Mouse (Mus musculus): ENCODE results near the gene Creb5.

Creb5 gene

GRCm38 (mm10) chr6:53713152-53713551, 426.1 kb downstream of the Creb5 start:
- DNase-seq: no peak

GRCm38 (mm10) chr6:53714908-53715321, 427.8 kb downstream of the Creb5 start:
- no peak for DNase-seq

- DNase-seq: no peak
These were observed 428.9 kb downstream of the Creb5 start for GRCm38 (mm10) chr6:53716013-53716412.

GRCm38 (mm10) chr6:53720009-53720408, 432.9 kb downstream of the Creb5 start:
- DNase-seq: no peak

GRCm38 (mm10) chr6:53721595-53721994, 434.5 kb downstream of the Creb5 start:
- DNase-seq: peak; percentile 66

- DNase-seq: no peak
These were observed 435.6 kb downstream of the Creb5 start for GRCm38 (mm10) chr6:53722694-53723093.

GRCm38 (mm10) chr6:53730487-53730886, 443.4 kb downstream of the Creb5 start:
- DNase-seq: no peak

- no peak for DNase-seq
These were observed 444.0 kb downstream of the Creb5 start for GRCm38 (mm10) chr6:53730996-53731485.

- no peak for DNase-seq
These were observed 446.5 kb downstream of the Creb5 start for GRCm38 (mm10) chr6:53733546-53733945.

GRCm38 (mm10) chr6:53733999-53734398, 446.9 kb downstream of the Creb5 start:
- no peak for DNase-seq

GRCm38 (mm10) chr6:53735696-53736095, 448.6 kb downstream of the Creb5 start:
- DNase-seq: no peak

- DNase-seq: no peak
These were observed 451.1 kb downstream of the Creb5 start for GRCm38 (mm10) chr6:53738206-53738605.

GRCm38 (mm10) chr6:53741222-53741621, 454.2 kb downstream of the Creb5 start:
- no peak for DNase-seq

Measured in cerebellum, adult 11-12 months (tissue).